Mouse (Mus musculus) left cerebral cortex, postnatal 36 days (tissue): ENCODE measurements around the gene Pan2. TPM values are rescaled to one million over a fixed set of nuclear protein-coding genes. Genes with fewer than 3 reads are reported as not detected.
A peak's percentile ranks its signal among the peaks of the same experiment; 100 is the strongest.
"Not testable (repeated sequence)": the region's sequence is repeated elsewhere in the genome, so short reads cannot be mapped to it uniquely, and the experiment has no call there.

ENCODE experiments used
- DNase-seq, 2 experiments: peaks; one replicate each; pipeline ENCODE4 v3.0.0; 2021 to 2022; ENCODE audit warnings: low spot score in 2 of 2, mixed read lengths in 1 of 2
- intact Hi-C: fragments of 180-260 bp; cut with DNase I; formaldehyde crosslinking; loops from one replicate; pipeline ENCODE4 v1.15.1; 2025
- total RNA-seq, 2 experiments: library from RNA; stranded (reverse); gene quantifications; 2 replicates each; pipeline ENCODE4 v1.2.3; 2021

Gene Pan2
- total RNA-seq, 2 experiments from 2014 or later: 11.3 to 17.2 TPM

GRCm38 (mm10) chr10:128332358-128333249 is 29.5 kb downstream of the Pan2 start:
- intact Hi-C loops: loop anchor here (10.0 kb wide), 1 partner anchor 122 kb away; the partner anchor contains the start of gene Smarcc2
- DNase-seq: not testable (repeated sequence)

- intact Hi-C loops: loop anchor here (10.0 kb wide), 1 partner anchor 119 kb away; the partner anchor contains the start of gene Smarcc2
- peak in 1 of 2 experiments; percentile 60 for DNase-seq
Measured at GRCm38 (mm10) chr10:128335582-128335981, 32.4 kb downstream of the Pan2 start.

- intact Hi-C loops: loop anchor here (10.0 kb wide), 1 partner anchor 119 kb away; the partner anchor contains the start of gene Smarcc2
- no peak for DNase-seq
Measured at GRCm38 (mm10) chr10:128336195-128336594, 33.1 kb downstream of the Pan2 start.

- intact Hi-C loops: loop anchor here (10.0 kb wide), 1 partner anchor 118 kb away; the partner anchor contains the start of gene Smarcc2
Measured at GRCm38 (mm10) chr10:128336597-128336996, 33.5 kb downstream of the Pan2 start.

GRCm38 (mm10) chr10:128337306-128338181 is 34.4 kb downstream of the Pan2 start, which contains the start of gene Cs:
TSS of gene Cs (plus strand) at chr10:128337734.
- DNase-seq: peak; percentile 94 to 95
- intact Hi-C loops: loop anchor here (10.0 kb wide), 1 partner anchor 117 kb away; the partner anchor contains the start of gene Smarcc2

More at GRCm38 (mm10) chr10:128336597-128336996, 33.5 kb downstream of the Pan2 start:
- DNase-seq: no peak

GRCm38 (mm10) chr10:128338415-128338814 is 35.3 kb downstream of the Pan2 start:
- intact Hi-C loops: loop anchor here (10.0 kb wide), 1 partner anchor 116 kb away; the partner anchor contains the start of gene Smarcc2
- no peak for DNase-seq

- intact Hi-C loops: loop anchor here (10.0 kb wide), 1 partner anchor 116 kb away; the partner anchor contains the start of gene Smarcc2
- no peak for DNase-seq
Measured at GRCm38 (mm10) chr10:128338948-128339347, 35.8 kb downstream of the Pan2 start.

- intact Hi-C loops: no loop called here
- DNase-seq: no peak
Measured at GRCm38 (mm10) chr10:128340257-128340656, 37.1 kb downstream of the Pan2 start.

- DNase-seq: no peak
- intact Hi-C loops: no loop called here
Measured at GRCm38 (mm10) chr10:128343436-128343835, 40.3 kb downstream of the Pan2 start.

- DNase-seq: peak; percentile 56 to 60
- intact Hi-C loops: no loop called here
Measured at GRCm38 (mm10) chr10:128344568-128345275, 41.6 kb downstream of the Pan2 start.

GRCm38 (mm10) chr10:128347541-128347940 is 44.4 kb downstream of the Pan2 start:
- no peak for DNase-seq
- intact Hi-C loops: no loop called here

GRCm38 (mm10) chr10:128358796-128359195 is 55.7 kb downstream of the Pan2 start:
- peak in 1 of 2 experiments; percentile 30 for DNase-seq
- intact Hi-C loops: no loop called here

- intact Hi-C loops: no loop called here
- no peak for DNase-seq
Measured at GRCm38 (mm10) chr10:128359226-128359625, 56.1 kb downstream of the Pan2 start.

GRCm38 (mm10) chr10:128361836-128362235 is 58.7 kb downstream of the Pan2 start:
- DNase-seq: no peak
- intact Hi-C loops: no loop called here

- DNase-seq: peak in 1 of 2 experiments; percentile 23
- intact Hi-C loops: no loop called here
Measured at GRCm38 (mm10) chr10:128362568-128362967, 59.4 kb downstream of the Pan2 start.

- no peak for DNase-seq
- intact Hi-C loops: no loop called here
Measured at GRCm38 (mm10) chr10:128367899-128368401, 64.8 kb downstream of the Pan2 start.

GRCm38 (mm10) chr10:128368402-128369217 is 65.5 kb downstream of the Pan2 start, which contains the start of gene Coq10a:
TSS of gene Coq10a (minus strand) at chr10:128368997.
- intact Hi-C loops: no loop called here

GRCm38 (mm10) chr10:128369218-128369543 is 66.0 kb downstream of the Pan2 start:
- no peak for DNase-seq
- intact Hi-C loops: no loop called here

More at GRCm38 (mm10) chr10:128368402-128369217, 65.5 kb downstream of the Pan2 start, which contains the start of gene Coq10a:
- DNase-seq: peak; percentile 94 to 96
